ENCODE assay signal across 7 mouse cellular contexts in genomic region chr8:111343225-111343624, GRCm38 (mm10). TPM values are rescaled to one million over a fixed set of nuclear protein-coding genes. Genes with fewer than 3 reads are reported as not detected.
DNase-seq lines count a peak whose midpoint lies in the region; ATAC-seq and TF ChIP-seq lines count a peak whose summit lies in the region.

No protein-coding gene starts in this region.

- no peaks in the 10 kb centered on the region for H3K9me3 ChIP-seq in ES-E14 (ENCODE audit: control insufficient read depth, insufficient read depth, low read depth, low read length)

- no peak overlapping the region for H3K4me3 ChIP-seq in ES-E14 (ENCODE audit: insufficient read depth in 1 of 2, low read depth in 1 of 2, low read length in 2 of 2, poor library complexity in 1 of 2, severe bottlenecking in 1 of 2)

- intact Hi-C loops in heart, postnatal 14 days (cut with DNase I): loop anchor here (1.0 to 10.0 kb wide), 4 partner anchors 96 to 482 kb away; partner anchors contain the start of gene Znrf1

- no peak overlapping the region for H3K27ac ChIP-seq in ES-E14 (ENCODE audit: insufficient read depth, low read depth, low read length, poor library complexity, severe bottlenecking)

- H3K36me3 ChIP-seq in ES-E14 (ENCODE audit: control insufficient read depth, insufficient read depth, low read length, poor library complexity, severe bottlenecking): no peaks in the 10 kb centered on the region

- ATAC-seq in megakaryocyte progenitor cell, adult 5-6 weeks (replicated peaks; ENCODE audit: poor library complexity): peak; percentile 94

- in situ Hi-C loops in ES-E14 (cut with MboI; ENCODE audit: low sequenced_read_pairs in 2 of 2, unreplicated experiment in 2 of 2): no loop called here

- H3K4me1 ChIP-seq in ES-E14 (ENCODE audit: control insufficient read depth in 2 of 2, insufficient read depth in 2 of 2, low read length in 2 of 2, poor library complexity in 1 of 2): no peaks in the 10 kb centered on the region; a peak in 1 of 4 replicates

- H3K9ac ChIP-seq in ES-E14 (ENCODE audit: insufficient read depth, low read depth, low read length, poor library complexity, severe bottlenecking): no peak overlapping the region

- DNase-seq in ES-E14 (ENCODE audit: low read depth, low spot score): peak; percentile 47
- DNase-seq in adrenal gland, adult 8-10 months: peak; percentile 76
- peak; percentile 56 for DNase-seq in embryo, embryonic 11.5 days (ENCODE audit: low read depth, low spot score)
- DNase-seq in heart, postnatal 14 days: peak; percentile 85 to 91
- peak; percentile 84 to 88 for DNase-seq in layer of hippocampus, postnatal 10 days (ENCODE audit: low spot score in 2 of 2)
- DNase-seq in spleen, postnatal 10 days (ENCODE audit: low spot score in 2 of 2): peak; percentile 51 to 85

TF ChIP-seq in ES-E14, 5 proteins besides CTCF, POLR2A, EP300 and RAD21:
- TF ChIP-seq ZNF384 (IDR thresholded peaks at IDR 0.05; ENCODE audit: low read depth, low read length) (no peak), ZC3H11A (IDR thresholded peaks at IDR 0.05; ENCODE audit: borderline replicate concordance, low read depth, low read length) (peak; percentile 66; the same call in 1 of the 2 replicates), MAFK (IDR thresholded peaks at IDR 0.05; ENCODE audit: insufficient read depth, low read depth, low read length) (no peak)

RNA-seq across cellular contexts. Expression of gene Mlkl, which starts 5.2 kb away (rescaled TPM):
- 0.95 and 1.2 TPM in 2 replicates for total RNA-seq in ES-E14 (2012; rRNA removed)
- 10 to 100 TPM in 2 of 4 experiments, 1 to 10 TPM in 2; 7.0 to 26.7 (median 11.4) TPM for total RNA-seq in adrenal gland, adult 8-10 months (2022)
- total RNA-seq in heart, postnatal 14 days (2021): 1 to 10 TPM; 3.1 to 3.5 TPM
- total RNA-seq in layer of hippocampus, postnatal 10 days (2021): under 1 TPM; 0.58 to 0.87 TPM
- 92.8 and 93.6 TPM in 2 replicates for total RNA-seq in megakaryocyte progenitor cell, adult 5-6 weeks (2015)
- total RNA-seq in megakaryocyte progenitor cell, adult 5-6 weeks (2017): 78.9 and 88.4 TPM in 2 replicates

RNA-seq across cellular contexts. Expression of gene Rfwd3, which starts 43.2 kb away (rescaled TPM):
- 43.1 and 73.8 TPM in 2 replicates for total RNA-seq in ES-E14 (2012; rRNA removed)
- total RNA-seq in adrenal gland, adult 8-10 months (2022): 10 to 100 TPM; 66.0 to 70.6 (median 68.9) TPM
- total RNA-seq in heart, postnatal 14 days (2021): 10 to 100 TPM; 17.9 to 19.8 TPM
- 10 to 100 TPM; 18.1 TPM for total RNA-seq in layer of hippocampus, postnatal 10 days (2021)
- 59.5 and 62.3 TPM in 2 replicates for total RNA-seq in megakaryocyte progenitor cell, adult 5-6 weeks (2015)
- total RNA-seq in megakaryocyte progenitor cell, adult 5-6 weeks (2017): 73.7 and 77.4 TPM in 2 replicates

RNA-seq across cellular contexts. Expression of gene Fa2h, which starts 50.4 kb away (rescaled TPM):
- total RNA-seq in ES-E14 (2012; rRNA removed): not detected in 2 replicates
- total RNA-seq in adrenal gland, adult 8-10 months (2022): 1 to 10 TPM in 2 of 4 experiments, not detected in 2; 1.9 to 9.5 TPM
- under 1 TPM; 0.10 to 0.48 TPM for total RNA-seq in heart, postnatal 14 days (2021)
- 1 to 10 TPM; 5.3 to 5.8 TPM for total RNA-seq in layer of hippocampus, postnatal 10 days (2021)
- total RNA-seq in megakaryocyte progenitor cell, adult 5-6 weeks (2015): not detected in 2 replicates
- total RNA-seq in megakaryocyte progenitor cell, adult 5-6 weeks (2017): not detected in 2 replicates
